Mouse (Mus musculus) layer of hippocampus, postnatal 14 days (tissue): ENCODE measurements at regions not wholly inside any gene's neighbourhood (a gene's known extent, or its start where the extent isn't known, plus 50 kb on each side); places are given as distances from the start of the nearest gene placed in this dataset.
A peak's percentile ranks its signal among the peaks of the same experiment; 100 is the strongest.

Source experiments
- DNase-seq, 2 experiments: peaks; one replicate each; pipeline ENCODE4 v3.0.0; 2021 to 2022; ENCODE audit warnings: low spot score in 2 of 2, mixed read lengths in 1 of 2

- no peak for DNase-seq
Measured at GRCm38 (mm10) chr12:36748345-36748744, 360.0 kb upstream of the Meox2 start.

GRCm38 (mm10) chr12:36765315-36766058 is 342.9 kb upstream of the Meox2 start:
- DNase-seq = peak; percentile 9 to 43

GRCm38 (mm10) chr12:36766167-36766566 is 342.2 kb upstream of the Meox2 start:
- no peak for DNase-seq

- no peak for DNase-seq
Measured at GRCm38 (mm10) chr12:36780761-36781160, 327.6 kb upstream of the Meox2 start.

- no peak for DNase-seq
Measured at GRCm38 (mm10) chr12:36790866-36791265, 317.5 kb upstream of the Meox2 start.

- DNase-seq = no peak
Measured at GRCm38 (mm10) chr12:36791430-36791829, 316.9 kb upstream of the Meox2 start.

- no peak for DNase-seq
Measured at GRCm38 (mm10) chr12:36792205-36792604, 316.1 kb upstream of the Meox2 start.

- DNase-seq = no peak
Measured at GRCm38 (mm10) chr12:36793799-36794198, 314.5 kb upstream of the Meox2 start.

- no peak for DNase-seq
Measured at GRCm38 (mm10) chr12:36796201-36796600, 312.1 kb upstream of the Meox2 start.

- DNase-seq = no peak
Measured at GRCm38 (mm10) chr12:36817938-36818337, 290.4 kb upstream of the Meox2 start.

GRCm38 (mm10) chr12:36818852-36819251 is 289.5 kb upstream of the Meox2 start:
- no peak for DNase-seq

GRCm38 (mm10) chr12:36826766-36827165 is 281.6 kb upstream of the Meox2 start:
- DNase-seq = no peak

- no peak for DNase-seq
Measured at GRCm38 (mm10) chr12:36831307-36831997, 276.9 kb upstream of the Meox2 start.

GRCm38 (mm10) chr12:36842957-36843356 is 265.4 kb upstream of the Meox2 start:
- no peak for DNase-seq

GRCm38 (mm10) chr12:36845130-36845529 is 263.2 kb upstream of the Meox2 start:
- no peak for DNase-seq

GRCm38 (mm10) chr12:36849086-36849485 is 259.3 kb upstream of the Meox2 start:
- DNase-seq = no peak

GRCm38 (mm10) chr12:36863113-36863512 is 245.2 kb upstream of the Meox2 start:
- no peak for DNase-seq

GRCm38 (mm10) chr12:36880724-36881123 is 227.6 kb upstream of the Meox2 start:
- no peak for DNase-seq

GRCm38 (mm10) chr12:36913364-36913763 is 195.0 kb upstream of the Meox2 start:
- DNase-seq = no peak

- DNase-seq = no peak
Measured at GRCm38 (mm10) chr12:36917576-36918106, 190.7 kb upstream of the Meox2 start.

- DNase-seq = no peak
Measured at GRCm38 (mm10) chr12:36918294-36918876, 190.0 kb upstream of the Meox2 start.

GRCm38 (mm10) chr12:36923558-36923957 is 184.8 kb upstream of the Meox2 start:
- no peak for DNase-seq
